Mouse (Mus musculus) right cerebral cortex, adult 18-20 months (tissue): Measurements from ENCODE around the gene Ube3b.
A peak's percentile ranks its signal among the peaks of the same experiment; 100 is the strongest.

Source experiments
- DNase-seq: peaks from one replicate; pipeline ENCODE4 v3.0.0; 2022; ENCODE audit warnings: mixed read lengths

The Ube3b gene

GRCm38 (mm10) chr5:114374409-114375213 is 5.8 kb upstream of the Ube3b start:
- DNase-seq = no peak

GRCm38 (mm10) chr5:114378177-114378920 is 2.1 kb upstream of the Ube3b start:
- DNase-seq = no peak

- DNase-seq = no peak
Measured at GRCm38 (mm10) chr5:114378936-114379335, 1.5 kb upstream of the Ube3b start.

GRCm38 (mm10) chr5:114379763-114380162 is 644 bp upstream of the Ube3b start:
- DNase-seq = no peak

- DNase-seq = no peak
Measured at GRCm38 (mm10) chr5:114381013-114381351, 575 bp downstream of the Ube3b start.

GRCm38 (mm10) chr5:114383184-114383904 is 2.9 kb downstream of the Ube3b start:
- no peak for DNase-seq

GRCm38 (mm10) chr5:114384448-114384847 is 4.0 kb downstream of the Ube3b start:
- DNase-seq = no peak

- DNase-seq = peak; percentile 35
Measured at GRCm38 (mm10) chr5:114393169-114393568, 12.8 kb downstream of the Ube3b start.

- DNase-seq = no peak
Measured at GRCm38 (mm10) chr5:114406592-114406991, 26.2 kb downstream of the Ube3b start.

GRCm38 (mm10) chr5:114407269-114407668 is 26.9 kb downstream of the Ube3b start:
- DNase-seq = no peak

GRCm38 (mm10) chr5:114407810-114408209 is 27.4 kb downstream of the Ube3b start:
- no peak for DNase-seq

- no peak for DNase-seq
Measured at GRCm38 (mm10) chr5:114408846-114409245, 28.4 kb downstream of the Ube3b start.

- no peak for DNase-seq
Measured at GRCm38 (mm10) chr5:114410429-114410828, 30.0 kb downstream of the Ube3b start.

GRCm38 (mm10) chr5:114412361-114412998 is 32.1 kb downstream of the Ube3b start:
- no peak for DNase-seq

- DNase-seq = no peak
Measured at GRCm38 (mm10) chr5:114413067-114413735, 32.8 kb downstream of the Ube3b start.

GRCm38 (mm10) chr5:114415606-114416005 is 35.2 kb downstream of the Ube3b start:
- DNase-seq = no peak

- DNase-seq = no peak
Measured at GRCm38 (mm10) chr5:114416855-114417254, 36.4 kb downstream of the Ube3b start.

GRCm38 (mm10) chr5:114418541-114418940 is 38.1 kb downstream of the Ube3b start:
- DNase-seq = no peak

GRCm38 (mm10) chr5:114421561-114422298 is 41.3 kb downstream of the Ube3b start:
- no peak for DNase-seq

- DNase-seq = no peak
Measured at GRCm38 (mm10) chr5:114422591-114422990, 42.2 kb downstream of the Ube3b start.

GRCm38 (mm10) chr5:114423961-114424360 is 43.6 kb downstream of the Ube3b start:
- DNase-seq = no peak

GRCm38 (mm10) chr5:114426732-114427131 is 46.3 kb downstream of the Ube3b start:
- DNase-seq = no peak
